Mouse (Mus musculus) liver, postnatal 0 days (tissue): Measurements from ENCODE around the gene Pkm.

Experiments
- CTCF ChIP-seq: sonication (generic); IDR thresholded peaks from 2 replicates; pipeline ENCODE4 v1.5.1; 2016; ENCODE audit warnings: antibody characterized with exemption, low read depth
- EP300 ChIP-seq: IDR thresholded peaks from 2 replicates; pipeline ENCODE4 v1.6.1; 2016; ENCODE audit warnings: antibody characterized with exemption, low read depth, mild to moderate bottlenecking

GRCm38 (mm10) chr9:59701094-59701493 is 44.9 kb downstream of the Pkm start:
- no peak for TF ChIP-seq EP300
- TF ChIP-seq CTCF, result no peak
